Mouse (Mus musculus): Measurements from ENCODE around the gene Defb36.

GRCm38 (mm10) chr2:152661163-152661562 lies 57.0 kb downstream of the Defb36 start:
- no peak for TF ChIP-seq EP300 (IDR thresholded peaks at IDR 0.05; ENCODE audit: insufficient read depth, low read depth, low read length)
- no peak for TF ChIP-seq CTCF (IDR thresholded peaks at IDR 0.05; ENCODE audit: low read depth, low read length)

Data from ES-Bruce4 (cell line).